Mouse (Mus musculus) neural tube, embryonic 14.5 days (tissue): ENCODE results near the gene Vmn1r192. TPM values are rescaled to one million over a fixed set of nuclear protein-coding genes. Genes with fewer than 3 reads are reported as not detected.

Source experiments
- microRNA-seq: library from miRNA; unstranded; fragments of <30 nt; microRNA quantifications from one replicate; pipeline ENCODE4, GENCODE M21; 2016
- polyA plus RNA-seq: library from polyadenylated mRNA; unstranded; fragments of >200 nt; fragmentation: Nextera tagmentation; extraction: Ambion mirVana; gene quantifications from 2 replicates; pipeline ENCODE4 v1.2.1, GENCODE M21; 2014

The Vmn1r192 gene
- polyA plus RNA-seq, 1 experiment from 2014 or later, result not detected

Small RNAs within 50 kb of the gene (microRNA-seq; reads per million reads assigned to microRNA genes)
- gene Gm23282 (not detected), gene Gm25084 (not detected)

Other genes with a start within 250 kb of the Vmn1r192 start
- 16.4 and 17.1 TPM in 2 replicates for gene Zfp184, start 246.0 kb downstream of the Vmn1r192 start, polyA plus RNA-seq
- not detected in 2 replicates for gene Pom121l2, start 209.9 kb downstream of the Vmn1r192 start, polyA plus RNA-seq
- not detected in 2 replicates for gene Prss16, start 181.4 kb downstream of the Vmn1r192 start, polyA plus RNA-seq
- gene Hist1h2ah, start 155.6 kb downstream of the Vmn1r192 start, polyA plus RNA-seq, result not detected in 2 replicates
- gene Hist1h2bk, start 155.3 kb downstream of the Vmn1r192 start, polyA plus RNA-seq, result 0.98 TPM in 1 of 2 replicates, not detected in the other
- gene Hist1h4i, start 149.8 kb downstream of the Vmn1r192 start, polyA plus RNA-seq, result 5.7 and 5.8 TPM in 2 replicates
- gene Hist1h2ag, start 148.2 kb downstream of the Vmn1r192 start, polyA plus RNA-seq, result 2.9 and 3.8 TPM in 2 replicates
- 1.4 and 1.9 TPM in 2 replicates for gene Hist1h2bj, start 147.9 kb downstream of the Vmn1r192 start, polyA plus RNA-seq
- not detected in 2 replicates for gene Vmn1r188, start 106.7 kb downstream of the Vmn1r192 start, polyA plus RNA-seq
- gene Vmn1r189, start 85.3 kb downstream of the Vmn1r192 start, polyA plus RNA-seq, result not detected in 2 replicates
- gene Vmn1r191, start 7.2 kb downstream of the Vmn1r192 start, polyA plus RNA-seq, result not detected in 2 replicates
- 0.15 TPM in 1 of 2 replicates, not detected in the other for gene Vmn1r193, start 32.0 kb upstream of the Vmn1r192 start, polyA plus RNA-seq
- not detected in 2 replicates for gene Vmn1r194, start 53.1 kb upstream of the Vmn1r192 start, polyA plus RNA-seq
- gene Vmn1r195, start 79.4 kb upstream of the Vmn1r192 start, polyA plus RNA-seq, result not detected in 2 replicates
- not detected in 2 replicates for gene Vmn1r196, start 98.8 kb upstream of the Vmn1r192 start, polyA plus RNA-seq
- gene Vmn1r197, start 133.4 kb upstream of the Vmn1r192 start, polyA plus RNA-seq, result not detected in 2 replicates
- gene Vmn1r198, start 159.2 kb upstream of the Vmn1r192 start, polyA plus RNA-seq, result not detected in 2 replicates
- gene Vmn1r199, start 188.7 kb upstream of the Vmn1r192 start, polyA plus RNA-seq, result not detected in 2 replicates
- gene Vmn1r200, start 199.2 kb upstream of the Vmn1r192 start, polyA plus RNA-seq, result not detected in 2 replicates